Mouse (Mus musculus): ENCODE data around the gene Snrpc.
"Not testable (repeated sequence)": the region's sequence is repeated elsewhere in the genome, so short reads cannot be mapped to it uniquely, and the experiment has no call there.

Gene Snrpc

GRCm38 (mm10) chr17:27837850-27838249, at the start of gene Snrpc:
Gene Snrpc (plus strand): TSS chr17:27838150.
- DNase-seq (ENCODE audit: extremely low read depth, low read depth): not testable (repeated sequence)

- DNase-seq (ENCODE audit: extremely low read depth, low read depth): no peak
Measured at GRCm38 (mm10) chr17:27788456-27789172, 49.3 kb upstream of the Snrpc start.

GRCm38 (mm10) chr17:27790015-27790414, 47.9 kb upstream of the Snrpc start:
- DNase-seq (ENCODE audit: extremely low read depth, low read depth): no peak

- DNase-seq (ENCODE audit: extremely low read depth, low read depth): no peak
Measured at GRCm38 (mm10) chr17:27790976-27791375, 47.0 kb upstream of the Snrpc start.

- DNase-seq (ENCODE audit: extremely low read depth, low read depth): no peak
Measured at GRCm38 (mm10) chr17:27791556-27791955, 46.4 kb upstream of the Snrpc start.

- no peak for DNase-seq (ENCODE audit: extremely low read depth, low read depth)
Measured at GRCm38 (mm10) chr17:27792516-27792915, 45.4 kb upstream of the Snrpc start.

GRCm38 (mm10) chr17:27793144-27793543, 44.8 kb upstream of the Snrpc start:
- no peak for DNase-seq (ENCODE audit: extremely low read depth, low read depth)

- no peak for DNase-seq (ENCODE audit: extremely low read depth, low read depth)
Measured at GRCm38 (mm10) chr17:27796780-27797179, 41.2 kb upstream of the Snrpc start.

- DNase-seq (ENCODE audit: extremely low read depth, low read depth): no peak
Measured at GRCm38 (mm10) chr17:27797341-27797872, 40.5 kb upstream of the Snrpc start.

GRCm38 (mm10) chr17:27799771-27800584, 38.0 kb upstream of the Snrpc start:
- DNase-seq (ENCODE audit: extremely low read depth, low read depth): no peak

- no peak for DNase-seq (ENCODE audit: extremely low read depth, low read depth)
Measured at GRCm38 (mm10) chr17:27800710-27801648, 37.0 kb upstream of the Snrpc start.

GRCm38 (mm10) chr17:27803752-27804151, 34.2 kb upstream of the Snrpc start:
- no peak for DNase-seq (ENCODE audit: extremely low read depth, low read depth)

GRCm38 (mm10) chr17:27804156-27804690, 33.7 kb upstream of the Snrpc start:
- DNase-seq (ENCODE audit: extremely low read depth, low read depth): no peak

- no peak for DNase-seq (ENCODE audit: extremely low read depth, low read depth)
Measured at GRCm38 (mm10) chr17:27804803-27805770, 32.9 kb upstream of the Snrpc start.

- DNase-seq (ENCODE audit: extremely low read depth, low read depth): no peak
Measured at GRCm38 (mm10) chr17:27807542-27808078, 30.3 kb upstream of the Snrpc start.

GRCm38 (mm10) chr17:27810569-27811331, 27.2 kb upstream of the Snrpc start:
- no peak for DNase-seq (ENCODE audit: extremely low read depth, low read depth)

GRCm38 (mm10) chr17:27811980-27812379, 26.0 kb upstream of the Snrpc start:
- no peak for DNase-seq (ENCODE audit: extremely low read depth, low read depth)

- DNase-seq (ENCODE audit: extremely low read depth, low read depth): no peak
Measured at GRCm38 (mm10) chr17:27814606-27815005, 23.3 kb upstream of the Snrpc start.

GRCm38 (mm10) chr17:27819011-27819410, 18.9 kb upstream of the Snrpc start:
- DNase-seq (ENCODE audit: extremely low read depth, low read depth): no peak
